Mouse (Mus musculus) ZHBTc4 (cell line): Measurements from ENCODE around the gene Zfp790.
A peak's percentile ranks its signal among the peaks of the same experiment; 100 is the strongest.

Source experiments
- DNase-seq: peaks from one replicate; pipeline ENCODE4 v3.0.0-alpha.2; 2011; ENCODE audit warnings: low read depth, low spot score

Zfp790 gene

GRCm38 (mm10) chr7:29842105-29842504, 26.2 kb downstream of the Zfp790 start:
- DNase-seq: no peak

DNA sequence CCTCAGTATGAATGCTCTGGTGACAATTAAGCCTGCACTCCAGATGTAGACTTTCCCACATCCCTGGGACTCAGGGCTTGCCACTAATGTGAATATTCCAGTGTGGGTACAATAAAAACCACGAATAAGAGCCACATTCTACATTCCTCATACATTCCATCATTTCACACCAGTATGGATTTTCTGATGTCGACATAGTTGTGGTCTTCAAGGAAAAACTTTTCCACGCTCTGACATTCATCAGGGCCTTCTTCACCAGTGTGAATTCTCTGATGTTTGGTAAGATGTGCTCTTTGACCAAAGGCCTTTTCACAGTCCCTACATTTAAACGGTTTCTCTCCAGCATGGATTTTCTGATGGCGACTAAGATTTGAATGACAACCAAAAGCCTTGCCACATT, 28.7 kb downstream of the Zfp790 start:
- no peak for DNase-seq

- DNase-seq: no peak
Observed at GRCm38 (mm10) chr7:29852831-29853218, 36.9 kb downstream of the Zfp790 start.

- DNase-seq: peak; percentile 90
Observed at GRCm38 (mm10) chr7:29853219-29853842, 37.4 kb downstream of the Zfp790 start, which contains the start of gene Zfp940. TSS of gene Zfp940 (minus strand) at chr7:29853669.

GRCm38 (mm10) chr7:29859532-29860517, 43.9 kb downstream of the Zfp790 start, which contains the start of gene Zfp420:
TSS of gene Zfp420 (plus strand) at chr7:29859979.
- DNase-seq: peak; percentile 96

DNA sequence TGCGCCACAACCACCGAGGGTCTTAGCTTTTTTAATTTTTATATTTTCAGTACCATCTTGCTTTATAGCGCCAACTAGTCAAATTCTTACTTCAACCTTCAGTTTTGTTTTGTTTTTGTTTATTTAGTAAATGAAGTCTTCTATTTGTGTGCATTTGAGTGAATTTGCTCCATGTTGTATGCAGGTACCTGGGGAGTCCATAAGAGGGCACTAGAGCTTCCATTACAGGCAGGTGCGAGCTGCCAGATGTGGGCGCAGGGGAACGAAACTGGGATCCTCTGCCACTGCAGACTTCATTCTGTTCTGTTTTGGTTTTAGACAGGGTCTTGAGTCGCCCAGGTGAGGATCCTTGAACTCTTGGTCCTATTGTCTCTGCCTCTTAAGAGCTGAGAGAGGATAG, 45.7 kb downstream of the Zfp790 start:
- DNase-seq: peak; percentile 84

GRCm38 (mm10) chr7:29874256-29874655, 58.3 kb downstream of the Zfp790 start:
- no peak for DNase-seq

DNA sequence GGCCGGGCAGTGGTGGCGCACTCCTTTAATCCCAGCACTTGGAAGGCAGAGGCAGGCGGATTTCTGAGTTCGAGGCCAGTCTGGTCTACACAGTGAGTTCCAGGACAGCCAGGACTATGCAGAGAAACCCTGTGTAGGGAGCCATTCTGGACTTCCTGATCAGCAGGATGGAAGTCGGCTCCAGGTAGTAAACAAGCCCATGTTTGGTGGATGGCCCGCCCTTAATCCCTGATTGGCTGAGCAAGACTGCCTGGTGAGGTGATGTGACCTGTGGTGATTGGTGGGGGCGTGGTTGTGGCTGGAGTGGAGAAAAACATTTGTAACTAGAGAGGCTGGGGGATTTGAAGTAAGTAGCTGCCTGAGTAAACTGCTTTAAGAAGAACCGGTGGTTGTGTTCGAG, 61.6 kb downstream of the Zfp790 start:
- DNase-seq: peak; percentile 41

DNA sequence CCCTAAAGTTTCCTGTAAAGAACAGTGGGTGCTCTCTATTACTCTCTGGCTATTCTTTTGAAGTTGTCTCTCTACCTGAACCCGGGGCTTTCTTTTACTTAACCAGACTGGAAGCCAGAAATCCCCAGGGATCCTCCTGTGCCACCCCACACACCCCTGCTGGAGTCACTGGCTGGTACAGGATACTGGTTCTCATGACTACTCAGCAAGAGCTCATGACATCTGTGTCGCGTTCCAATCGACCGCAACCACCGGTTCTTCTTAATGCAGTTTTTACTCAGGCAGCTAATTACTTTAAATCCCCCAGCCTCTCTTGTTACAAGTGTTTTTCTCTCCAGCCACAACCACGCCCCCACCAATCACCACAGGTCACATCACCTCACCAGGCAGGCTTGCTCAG, 64.1 kb downstream of the Zfp790 start:
- DNase-seq: no peak
